Mouse (Mus musculus) midbrain, embryonic 12.5 days (tissue): ENCODE data around the gene Arfgap2. TPM values are rescaled to one million over a fixed set of nuclear protein-coding genes. Genes with fewer than 3 reads are reported as not detected.

Source experiments
- ATAC-seq: fragments of 200-750 bp; cut with Nextera tagmentation; 2 replicates; pipeline ENCODE4 v1.8.0; 2017; ENCODE audit warnings: low read depth, moderate TSS enrichment, moderate library complexity; ENCODE audit not compliant: low FRiP score
- H3K27ac ChIP-seq: fragments of 300-500 bp; sonication (generic); replicated peaks from 2 replicates; pipeline ENCODE4 v1.5.1; 2016; ENCODE audit warnings: mild to moderate bottlenecking
- H3K27me3 ChIP-seq: fragments of 300-500 bp; sonication (generic); 2 replicates; pipeline ENCODE4 v1.6.1; 2016; ENCODE audit warnings: mild to moderate bottlenecking
- H3K36me3 ChIP-seq: fragments of 300-500 bp; sonication (generic); 2 replicates; pipeline ENCODE4 v1.6.1; 2016
- H3K4me1 ChIP-seq: fragments of 300-500 bp; sonication (generic); 2 replicates; pipeline ENCODE4 v1.6.1; 2016
- H3K4me2 ChIP-seq: fragments of 300-500 bp; sonication (generic); replicated peaks from 2 replicates; pipeline ENCODE4 v1.6.1; 2016; ENCODE audit warnings: mild to moderate bottlenecking, moderate library complexity
- H3K4me3 ChIP-seq: fragments of 300-500 bp; sonication (generic); 2 replicates; pipeline ENCODE4 v1.5.1; 2016; ENCODE audit warnings: mild to moderate bottlenecking
- H3K9ac ChIP-seq: fragments of 300-500 bp; sonication (generic); replicated peaks from 2 replicates; pipeline ENCODE4 v1.6.1; 2016; ENCODE audit warnings: mild to moderate bottlenecking, moderate library complexity
- H3K9me3 ChIP-seq: fragments of 300-500 bp; sonication (generic); 2 replicates; pipeline ENCODE4 v1.6.1; 2016; ENCODE audit warnings: mild to moderate bottlenecking
- WGBS: fragments of 180-500 bp; shearing (Covaris S2); methylation state at CpG from one replicate; pipeline ENCODE4 v1.1.7; 2016; 5-methylcytosine and 5-hydroxymethylcytosine counted together
- polyA plus RNA-seq: library from polyadenylated mRNA; unstranded; fragments of >200 nt; fragmentation: Nextera tagmentation; extraction: Ambion mirVana; gene quantifications from 2 replicates; pipeline ENCODE4 v1.2.1, GENCODE M21; 2016

The Arfgap2 gene
- polyA plus RNA-seq, 1 experiment from 2014 or later, result 88.6 TPM

GRCm38 (mm10) chr2:91320559-91321529 is 56.1 kb downstream of the Arfgap2 start:
- no peaks in the 10 kb centered on the region for H3K27me3 ChIP-seq
- H3K4me1 ChIP-seq, result peaks cover 13% of the 10 kb centered on the region; the same call in 1 of the 2 replicates
- no peak overlapping the region for H3K9ac ChIP-seq
- ATAC-seq, result no peak
- no peaks in the 10 kb centered on the region for H3K36me3 ChIP-seq
- H3K9me3 ChIP-seq, result no peaks in the 10 kb centered on the region
- H3K4me3 ChIP-seq, result no peak overlapping the region
- H3K4me2 ChIP-seq, result no peak overlapping the region
- 92% methylated on average over 10 of the region's 10 CpGs for WGBS
- H3K27ac ChIP-seq, result no peak overlapping the region

GRCm38 (mm10) chr2:91321923-91322322 is 57.1 kb downstream of the Arfgap2 start:
- no peak overlapping the region for H3K27ac ChIP-seq
- no peaks in the 10 kb centered on the region for H3K27me3 ChIP-seq
- H3K4me2 ChIP-seq, result no peak overlapping the region
- no peaks in the 10 kb centered on the region for H3K36me3 ChIP-seq
- WGBS, result 92% methylated on average over 2 of the region's 2 CpGs
- H3K4me1 ChIP-seq, result peaks cover 18% of the 10 kb centered on the region
- no peak overlapping the region for H3K9ac ChIP-seq
- ATAC-seq, result no peak
- H3K9me3 ChIP-seq, result no peaks in the 10 kb centered on the region
- no peak overlapping the region for H3K4me3 ChIP-seq

GRCm38 (mm10) chr2:91322490-91322889 is 57.7 kb downstream of the Arfgap2 start:
- H3K27me3 ChIP-seq, result no peaks in the 10 kb centered on the region
- 72% methylated on average over 4 of the region's 4 CpGs for WGBS
- ATAC-seq, result no peak

GRCm38 (mm10) chr2:91324346-91324745 is 59.6 kb downstream of the Arfgap2 start:
- no peak overlapping the region for H3K4me3 ChIP-seq
- WGBS, result 58% methylated on average over 1 of the region's 1 CpGs
- no peaks in the 10 kb centered on the region for H3K9me3 ChIP-seq
- H3K27ac ChIP-seq, result peak overlapping the region; percentile 70
- H3K9ac ChIP-seq, result no peak overlapping the region
- peak overlapping the region; percentile 23; the same call in 1 of the 2 replicates for H3K4me2 ChIP-seq
- H3K27me3 ChIP-seq, result no peaks in the 10 kb centered on the region
- H3K4me1 ChIP-seq, result peaks cover 39% of the 10 kb centered on the region
- no peak for ATAC-seq
- no peaks in the 10 kb centered on the region for H3K36me3 ChIP-seq

More at GRCm38 (mm10) chr2:91322490-91322889, 57.7 kb downstream of the Arfgap2 start:
- H3K27ac ChIP-seq, result no peak overlapping the region
- H3K9me3 ChIP-seq, result no peaks in the 10 kb centered on the region
- no peaks in the 10 kb centered on the region for H3K36me3 ChIP-seq
- H3K4me2 ChIP-seq, result no peak overlapping the region
- peaks cover 23% of the 10 kb centered on the region for H3K4me1 ChIP-seq
- no peak overlapping the region for H3K4me3 ChIP-seq
- H3K9ac ChIP-seq, result no peak overlapping the region

- peak overlapping the region; percentile 70 for H3K27ac ChIP-seq
- H3K4me3 ChIP-seq, result no peak overlapping the region
- H3K9me3 ChIP-seq, result no peaks in the 10 kb centered on the region
- H3K4me2 ChIP-seq, result peak overlapping the region; percentile 23
- WGBS, result 15% methylated on average over 15 of the region's 15 CpGs
- H3K4me1 ChIP-seq, result peaks cover 44% of the 10 kb centered on the region
- H3K36me3 ChIP-seq, result no peaks in the 10 kb centered on the region
- ATAC-seq, result 0 out of 2 replicates have a peak, but pooled peaks have one; percentile 43
- H3K9ac ChIP-seq, result no peak overlapping the region
- no peaks in the 10 kb centered on the region for H3K27me3 ChIP-seq
Measured at GRCm38 (mm10) chr2:91324761-91325421, 60.1 kb downstream of the Arfgap2 start.

Other genes with a start within 250 kb of the Arfgap2 start
- gene Rapsn, start 229.4 kb upstream of the Arfgap2 start, polyA plus RNA-seq, result 0.94 and 1.4 TPM in 2 replicates
- gene Psmc3, start 211.0 kb upstream of the Arfgap2 start, polyA plus RNA-seq, result 283 and 291 TPM in 2 replicates
- gene Slc39a13, start 194.6 kb upstream of the Arfgap2 start, polyA plus RNA-seq, result 29.4 and 30.8 TPM in 2 replicates
- gene Spi1, start 182.6 kb upstream of the Arfgap2 start, polyA plus RNA-seq, result 3.3 and 4.8 TPM in 2 replicates
- 0.16 and 0.32 TPM in 2 replicates for gene Mybpc3, start 146.8 kb upstream of the Arfgap2 start, polyA plus RNA-seq
- gene Madd, start 81.1 kb upstream of the Arfgap2 start, polyA plus RNA-seq, result 42.5 and 45.9 TPM in 2 replicates
- 1.0 and 1.9 TPM in 2 replicates for gene Nr1h3, start 62.1 kb upstream of the Arfgap2 start, polyA plus RNA-seq
- gene Acp2, start 62.1 kb upstream of the Arfgap2 start, polyA plus RNA-seq, result 37.7 and 38.4 TPM in 2 replicates
- 9.0 and 10.4 TPM in 2 replicates for gene Ddb2, start 28.0 kb upstream of the Arfgap2 start, polyA plus RNA-seq
- gene Pacsin3, start 9.0 kb upstream of the Arfgap2 start, polyA plus RNA-seq, result 29.1 and 31.0 TPM in 2 replicates
- gene 1110051M20Rik, start 179.7 kb downstream of the Arfgap2 start, polyA plus RNA-seq, result 113 and 117 TPM in 2 replicates
- 8.5 and 9.8 TPM in 2 replicates for gene Lrp4, start 192.5 kb downstream of the Arfgap2 start, polyA plus RNA-seq